Mouse (Mus musculus) right cerebral cortex, adult 18-20 months (tissue): ENCODE measurements at regions not wholly inside any gene's neighbourhood (a gene's known extent, or its start where the extent isn't known, plus 50 kb on each side); places are given as distances from the start of the nearest gene placed in this dataset.

ENCODE experiments used
- DNase-seq: peaks from one replicate; pipeline ENCODE4 v3.0.0; 2022; ENCODE audit warnings: mixed read lengths

- DNase-seq = no peak
These were observed 80.0 kb downstream of the Tex36 start for GRCm38 (mm10) chr7:133521936-133522335.

GRCm38 (mm10) chr7:133518926-133519325 is 83.0 kb downstream of the Tex36 start:
- DNase-seq = peak; percentile 10

GRCm38 (mm10) chr7:133517576-133517975 is 84.4 kb downstream of the Tex36 start:
- no peak for DNase-seq

DNA sequence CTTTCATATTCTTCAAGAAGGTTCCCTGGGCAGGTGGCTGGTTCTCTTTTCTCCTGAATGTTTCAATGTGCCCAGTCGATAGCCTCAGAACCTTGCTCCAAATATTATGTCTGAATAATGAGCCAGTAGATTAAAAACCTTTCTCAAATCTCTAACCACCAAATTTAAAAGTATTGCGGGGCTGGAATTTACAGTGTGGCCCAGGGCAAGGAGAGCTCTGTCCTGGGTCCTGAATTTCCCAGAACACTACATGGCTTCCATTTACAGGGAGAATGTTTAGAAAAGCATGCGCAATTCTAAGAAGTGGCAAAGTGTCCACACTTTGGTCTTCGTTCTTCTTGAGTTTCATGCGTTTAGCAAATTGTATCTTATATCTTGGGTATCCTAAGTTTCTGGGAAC is 91.0 kb downstream of the Tex36 start:
- no peak for DNase-seq

DNA sequence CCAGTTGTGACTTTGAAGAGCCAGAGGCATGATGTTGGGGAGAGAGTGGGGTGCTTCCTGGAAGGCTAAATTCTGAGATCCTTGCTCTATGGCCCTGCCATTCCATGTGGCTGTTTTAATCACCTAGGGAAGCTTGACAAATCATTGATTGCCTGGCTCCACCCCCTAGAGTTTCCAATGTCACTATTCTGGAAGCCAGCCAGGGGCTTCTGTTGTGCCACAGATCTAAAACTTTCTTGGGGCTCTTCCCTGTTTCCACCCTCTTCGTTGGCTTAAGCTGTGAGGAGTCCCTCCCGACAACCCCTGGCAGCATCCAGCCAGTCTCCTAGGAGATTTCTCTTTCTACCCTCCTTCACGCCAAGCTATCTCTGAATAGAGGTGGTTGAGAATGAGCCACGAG is 92.5 kb downstream of the Tex36 start:
- no peak for DNase-seq

DNA sequence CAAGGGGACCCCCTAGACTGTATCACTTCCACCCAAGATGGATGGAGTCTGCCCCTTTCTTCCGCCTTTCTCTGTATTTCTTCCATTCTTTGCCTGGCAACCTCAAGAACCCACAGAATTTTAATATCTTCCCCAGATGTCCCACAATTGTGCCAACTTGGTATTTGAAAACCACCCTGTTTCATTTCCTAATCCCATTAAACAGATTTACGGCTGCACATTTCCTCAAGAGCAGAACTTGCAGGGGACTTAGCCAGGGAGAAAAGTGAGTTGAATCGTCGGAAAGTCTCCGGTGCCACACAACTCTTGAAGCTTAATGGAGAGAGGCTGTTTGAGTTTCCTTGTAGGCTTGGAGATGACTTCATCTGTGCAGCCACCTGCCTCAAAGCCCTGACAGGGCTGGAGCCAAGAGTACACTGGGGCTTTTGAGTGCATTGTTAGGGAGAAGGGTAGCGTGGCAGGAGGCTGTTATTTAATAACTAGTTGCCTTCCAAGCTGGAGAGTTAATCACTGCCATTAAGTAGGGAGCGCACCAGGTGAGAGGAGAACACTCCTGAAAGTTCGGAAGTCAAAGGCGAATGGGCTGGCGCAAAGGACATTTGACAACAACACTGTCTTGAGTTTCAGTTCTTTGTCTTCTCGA is 93.5 kb downstream of the Tex36 start:
- DNase-seq = no peak

GRCm38 (mm10) chr7:133505628-133506027 is 96.3 kb downstream of the Tex36 start:
- no peak for DNase-seq

- no peak for DNase-seq
These were observed 98.0 kb downstream of the Tex36 start for GRCm38 (mm10) chr7:133503946-133504345.

DNA sequence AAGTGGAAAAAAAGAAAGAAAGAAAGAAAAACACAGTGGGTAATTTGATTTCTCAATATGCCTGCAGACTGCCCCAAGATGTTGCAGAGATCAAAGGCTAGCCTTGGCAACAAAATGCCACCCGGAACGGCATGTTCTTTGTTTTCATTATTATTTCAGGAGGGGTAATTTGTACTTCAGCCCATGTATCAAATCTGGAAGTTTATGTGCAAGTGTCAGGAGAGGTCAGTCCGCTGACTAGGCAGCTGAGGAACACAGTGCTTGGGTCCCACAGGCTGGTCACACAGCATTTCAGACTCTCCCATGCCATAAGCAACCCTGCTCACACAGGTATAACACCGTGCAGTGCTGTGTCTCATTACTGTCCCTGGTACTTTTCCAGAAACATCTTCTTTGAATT is 99.2 kb downstream of the Tex36 start:
- no peak for DNase-seq

DNA sequence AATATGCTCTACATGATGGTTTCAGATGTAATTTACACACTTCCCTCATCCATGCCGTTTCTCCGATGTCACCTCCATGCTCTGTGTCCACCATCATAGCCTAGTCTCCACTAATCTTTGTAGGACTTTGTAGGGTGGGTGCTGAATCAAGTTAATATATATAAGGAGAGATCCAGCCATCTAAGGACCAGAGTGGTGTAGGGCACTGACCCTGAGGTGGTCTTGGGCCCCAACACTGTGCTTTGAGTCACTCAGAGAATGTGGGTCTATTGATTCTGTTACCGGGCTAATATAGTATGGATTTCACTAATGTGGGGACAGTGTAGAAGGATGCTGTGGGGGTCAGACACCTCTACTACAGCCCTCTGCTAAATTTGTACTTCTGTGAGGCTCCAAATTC is 104.4 kb downstream of the Tex36 start:
- no peak for DNase-seq

DNA sequence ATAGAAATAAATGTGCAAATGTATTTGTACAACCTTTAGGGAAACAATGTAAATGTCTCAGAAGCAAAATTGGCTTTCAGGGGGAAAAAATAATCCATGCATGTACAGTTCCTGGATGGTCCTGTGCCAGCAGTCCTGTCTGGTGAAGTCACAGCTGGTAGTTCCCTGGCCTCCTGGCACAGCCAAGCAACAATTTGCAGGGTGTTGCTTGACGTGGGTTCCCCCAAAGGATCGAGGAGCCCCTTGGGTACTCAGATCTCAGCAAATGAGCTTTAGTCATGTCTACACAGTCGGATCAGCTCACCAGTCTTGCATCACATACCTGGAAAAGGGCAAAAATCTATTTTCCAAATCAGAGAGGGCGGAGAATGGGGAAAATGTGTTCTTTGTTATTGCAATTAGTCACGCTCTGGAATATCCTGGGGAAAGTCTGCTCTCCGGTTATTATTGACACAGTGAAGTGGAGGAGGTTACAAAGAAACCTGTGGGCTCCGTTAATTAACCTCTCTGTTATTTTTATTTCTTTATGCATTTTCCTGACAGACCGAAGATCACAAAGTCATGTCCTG is 106.9 kb downstream of the Tex36 start:
- DNase-seq = no peak

DNA sequence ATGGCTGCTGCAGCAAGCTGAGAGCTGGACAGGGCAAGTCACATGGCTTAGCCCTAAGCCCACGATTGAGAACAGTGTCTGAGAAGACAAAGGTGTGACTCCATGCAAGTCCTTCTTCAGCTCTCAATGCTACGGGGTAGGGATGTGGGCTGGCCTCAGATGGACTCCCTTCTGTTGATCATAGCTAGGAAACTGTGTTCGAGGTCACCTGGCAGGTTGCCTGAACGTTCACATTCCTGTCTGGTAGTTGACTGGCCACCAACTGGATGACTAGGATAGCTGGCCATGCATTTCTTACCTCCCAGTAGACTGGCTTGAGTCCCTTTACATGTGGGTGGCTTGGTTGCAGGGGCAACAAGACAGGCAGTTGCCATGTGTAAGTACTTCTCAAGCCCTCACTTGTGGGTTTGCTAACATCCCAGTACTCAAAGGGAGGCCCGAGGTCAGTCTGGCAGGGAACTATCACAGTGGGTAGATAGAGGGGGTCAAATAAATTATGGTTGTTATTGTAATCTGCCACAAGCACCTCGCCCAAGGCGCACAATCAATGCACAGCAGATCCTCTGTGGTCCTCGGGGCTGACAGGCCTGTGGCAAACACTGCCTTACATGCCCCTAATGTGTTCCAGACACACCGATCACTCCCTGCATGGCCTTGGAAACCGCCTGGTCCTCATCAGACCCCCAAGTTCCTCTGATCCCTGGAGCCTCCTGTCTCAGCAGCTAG is 107.5 kb downstream of the Tex36 start:
- DNase-seq = no peak

- no peak for DNase-seq
These were observed 109.3 kb downstream of the Tex36 start for GRCm38 (mm10) chr7:133492626-133493025.

DNA sequence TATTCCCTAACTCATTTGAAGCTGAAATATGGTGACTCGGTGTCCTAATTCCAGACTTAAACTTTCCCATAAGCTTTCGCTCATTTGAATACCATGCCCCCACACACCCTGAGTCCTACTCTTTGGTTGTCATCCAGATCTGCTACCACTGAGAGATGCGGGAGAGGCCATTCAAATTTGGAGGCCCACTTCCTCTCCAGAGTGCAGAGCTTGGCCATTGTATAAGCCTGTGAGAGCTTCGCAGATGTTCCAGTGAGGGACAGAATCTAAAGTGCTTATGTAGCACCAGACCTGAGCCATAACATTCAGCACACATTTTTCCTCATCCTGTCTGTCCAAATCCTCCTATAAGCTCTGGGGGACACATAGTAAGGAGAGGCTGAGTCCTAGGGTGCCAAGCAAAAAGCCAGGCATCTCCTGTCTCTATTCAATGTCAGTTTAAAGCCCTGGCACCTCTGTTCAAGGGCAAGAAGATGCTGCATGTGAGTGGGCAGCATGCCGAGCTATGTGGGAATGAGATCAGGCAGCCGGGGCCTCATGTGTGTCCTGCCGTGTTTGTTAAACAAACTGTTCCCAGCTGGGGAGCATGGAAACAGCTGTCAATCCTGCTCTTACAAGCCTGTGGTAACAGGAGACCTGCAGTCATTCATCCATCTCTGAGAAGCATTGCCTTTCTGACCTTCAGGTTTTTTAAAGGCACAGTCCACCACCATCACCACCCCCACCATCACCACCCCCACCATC is 113.9 kb downstream of the Tex36 start:
- no peak for DNase-seq

GRCm38 (mm10) chr7:133484430-133484841 is 117.5 kb downstream of the Tex36 start:
- DNase-seq = peak; percentile 25

DNA sequence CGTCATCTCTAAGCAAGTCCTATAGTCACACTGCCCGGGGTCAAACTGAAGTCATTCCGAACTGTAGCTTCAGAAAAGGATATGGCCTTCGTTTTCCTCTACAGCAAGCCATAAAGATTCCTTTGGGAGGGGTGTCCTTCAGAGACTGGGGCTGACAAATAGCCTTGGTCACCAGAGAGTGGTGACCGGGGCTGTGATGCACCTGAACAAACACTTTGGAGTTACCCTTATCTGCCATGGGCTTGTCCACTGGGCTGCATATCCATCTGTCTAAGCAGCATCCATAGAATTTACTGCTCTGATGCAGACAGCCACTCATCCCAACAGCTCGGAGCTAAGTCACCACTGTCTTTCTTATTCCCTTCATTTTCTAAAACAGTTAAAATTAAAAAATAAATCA is 120.4 kb downstream of the Tex36 start:
- no peak for DNase-seq

DNA sequence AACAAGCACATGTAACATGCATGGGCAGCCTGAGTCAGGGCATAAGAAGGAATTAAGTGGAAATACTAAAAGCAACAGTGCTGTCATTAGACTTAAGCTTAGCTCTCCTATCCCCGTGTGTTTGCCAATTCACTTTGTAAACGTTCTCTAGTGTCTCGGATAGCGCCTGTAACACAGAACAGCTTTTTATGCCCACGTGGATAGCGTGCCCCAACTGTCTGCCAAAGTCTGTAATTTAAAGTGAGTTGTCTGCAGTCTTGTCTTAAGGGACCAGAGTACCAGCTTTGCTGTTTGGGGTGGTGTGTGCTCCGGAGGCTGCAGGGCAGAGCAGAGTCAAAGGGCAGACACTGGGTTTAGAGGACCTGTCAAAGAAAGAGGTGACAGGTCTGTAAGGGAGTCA is 122.3 kb downstream of the Tex36 start:
- no peak for DNase-seq

DNA sequence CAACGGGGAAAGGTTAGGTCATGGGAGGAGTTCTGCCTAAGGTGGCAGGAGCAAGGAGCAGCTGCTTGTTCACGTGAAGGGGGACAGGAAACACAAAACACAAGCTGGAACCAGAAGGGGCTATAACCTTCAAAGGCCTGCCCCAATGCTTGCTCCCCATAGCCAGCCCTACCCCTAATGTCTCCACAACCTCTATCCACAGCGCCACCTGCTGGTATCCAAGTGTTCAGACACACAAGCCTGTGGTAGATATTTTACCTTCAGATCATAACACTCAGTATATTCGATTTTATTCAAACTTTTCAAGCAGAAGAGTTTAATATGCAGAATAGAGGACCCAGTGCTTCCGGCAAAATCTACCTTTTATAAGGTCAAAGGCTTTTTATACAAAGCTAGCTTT is 124.0 kb downstream of the Tex36 start:
- no peak for DNase-seq

DNA sequence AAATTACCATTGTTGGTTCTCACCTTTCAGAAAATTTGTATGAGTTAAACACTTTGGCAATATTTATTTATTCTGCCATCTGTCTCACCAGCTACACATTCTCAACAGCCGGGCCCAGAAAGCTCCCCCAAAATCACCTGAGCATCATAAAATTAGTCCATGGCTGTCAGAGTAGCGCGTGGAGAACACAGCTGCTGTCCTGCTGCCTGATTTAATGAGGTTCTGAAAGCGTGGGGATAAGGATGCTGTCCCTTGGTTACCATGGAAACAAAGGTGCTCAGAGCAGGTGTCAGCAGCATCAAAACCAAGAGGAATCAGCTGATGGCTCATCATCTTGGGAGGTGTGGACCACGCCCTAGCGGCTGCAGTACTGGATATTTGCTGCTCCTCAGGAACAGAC is 124.7 kb downstream of the Tex36 start:
- peak; percentile 5 for DNase-seq

DNA sequence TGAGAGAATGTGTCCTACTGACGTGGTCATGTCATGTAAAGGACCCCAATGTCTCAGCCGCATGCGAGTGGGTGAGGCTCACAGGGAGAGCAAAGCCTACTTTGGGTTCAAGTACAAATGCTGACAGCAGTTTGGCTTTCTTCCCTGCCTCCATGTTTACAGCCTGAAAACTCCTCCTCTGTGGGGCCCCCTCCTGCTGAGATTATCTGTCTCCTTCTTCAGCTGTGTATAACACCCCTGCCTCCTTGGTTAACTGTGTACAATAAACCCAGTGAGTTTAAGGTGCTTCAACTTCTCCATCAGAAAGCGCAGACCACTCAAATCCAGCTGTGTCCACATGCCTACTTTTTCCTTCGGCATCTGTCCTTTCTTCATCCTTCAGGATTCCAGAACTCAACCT is 130.3 kb downstream of the Tex36 start:
- DNase-seq = no peak

- no peak for DNase-seq
These were observed 131.4 kb downstream of the Tex36 start for GRCm38 (mm10) chr7:133470620-133470958.

- no peak for DNase-seq
These were observed 131.9 kb downstream of the Tex36 start for GRCm38 (mm10) chr7:133469952-133470619.

DNA sequence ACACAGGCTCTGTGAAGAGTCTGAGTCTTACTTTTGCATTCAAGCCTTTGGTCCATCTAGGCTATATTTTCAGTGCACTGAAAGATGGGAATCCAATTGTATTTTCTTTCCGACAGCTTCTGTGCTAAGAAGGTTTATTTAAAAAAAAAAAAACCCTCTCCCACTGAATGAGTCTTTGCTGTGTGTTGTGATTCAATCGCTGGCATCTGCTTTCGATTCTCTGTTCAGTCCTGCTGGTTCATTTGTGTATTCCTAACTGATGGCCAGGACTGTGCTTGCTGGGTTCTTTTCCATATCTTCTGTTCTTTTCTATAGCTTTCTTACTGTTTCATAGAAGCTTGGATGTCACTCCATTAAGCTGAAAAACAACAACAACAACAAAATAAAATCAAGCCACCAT is 132.9 kb downstream of the Tex36 start:
- no peak for DNase-seq
